Mouse (Mus musculus) thymus, adult 2 months (tissue): ENCODE data around the gene Bmper. TPM values are rescaled to one million over a fixed set of nuclear protein-coding genes. Genes with fewer than 3 reads are reported as not detected.

Source experiments
- DNase-seq: peaks from one replicate; pipeline ENCODE4 v3.0.0; 2021
- H3K27ac ChIP-seq: fragments of 200-500 bp; 2 replicates; pipeline ENCODE4 v1.5.1; 2012; ENCODE audit warnings: low read length, control low read depth; ENCODE audit not compliant: control insufficient read depth, insufficient read depth
- H3K27me3 ChIP-seq: fragments of 200-500 bp; 2 replicates; pipeline ENCODE4 v1.6.1; 2012; ENCODE audit warnings: mild to moderate bottlenecking, low read length, moderate library complexity, mixed read lengths; ENCODE audit not compliant: control insufficient read depth, insufficient read depth
- H3K36me3 ChIP-seq: fragments of 200-500 bp; 2 replicates; pipeline ENCODE4 v1.6.1; 2012; ENCODE audit warnings: mild to moderate bottlenecking, low read length, moderate library complexity; ENCODE audit not compliant: control insufficient read depth, insufficient read depth
- H3K4me1 ChIP-seq: fragments of 200-500 bp; replicated peaks from 2 replicates; pipeline ENCODE4 v1.6.1; 2012; ENCODE audit warnings: low read length; ENCODE audit not compliant: control insufficient read depth, insufficient read depth
- H3K4me3 ChIP-seq: fragments of 200-500 bp; 2 replicates; pipeline ENCODE4 v1.5.1; 2012; ENCODE audit warnings: mild to moderate bottlenecking, low read length, control low read depth, moderate library complexity; ENCODE audit not compliant: control insufficient read depth, insufficient read depth
- CTCF ChIP-seq: fragments of 200-500 bp; IDR thresholded peaks from 2 replicates; pipeline ENCODE4 v1.5.1; 2012; ENCODE audit warnings: mild to moderate bottlenecking, control low read depth, low read length, moderate library complexity, borderline replicate concordance; ENCODE audit not compliant: control insufficient read depth, poor library complexity, insufficient read depth; ENCODE audit errors: extremely low read depth
- POLR2A ChIP-seq: fragments of 200-500 bp; IDR thresholded peaks from 2 replicates; pipeline ENCODE4 v1.6.1; 2012; ENCODE audit warnings: mild to moderate bottlenecking, low read length, control low read depth, moderate library complexity; ENCODE audit not compliant: control insufficient read depth, poor library complexity, insufficient read depth; ENCODE audit errors: extremely low read depth
- WGBS: fragments of 180-500 bp; shearing (Covaris S2); methylation state at CpG from one replicate; pipeline ENCODE4 v1.1.7; 2018; 5-methylcytosine and 5-hydroxymethylcytosine counted together
- polyA plus RNA-seq: library from polyadenylated mRNA; depleted of rRNA; stranded (reverse); fragments of >200 nt; gene quantifications from 2 replicates; pipeline ENCODE4 v1.2.3, GENCODE M21; 2012

The Bmper gene
- polyA plus RNA-seq, 1 experiment: 0.40 TPM

DNA sequence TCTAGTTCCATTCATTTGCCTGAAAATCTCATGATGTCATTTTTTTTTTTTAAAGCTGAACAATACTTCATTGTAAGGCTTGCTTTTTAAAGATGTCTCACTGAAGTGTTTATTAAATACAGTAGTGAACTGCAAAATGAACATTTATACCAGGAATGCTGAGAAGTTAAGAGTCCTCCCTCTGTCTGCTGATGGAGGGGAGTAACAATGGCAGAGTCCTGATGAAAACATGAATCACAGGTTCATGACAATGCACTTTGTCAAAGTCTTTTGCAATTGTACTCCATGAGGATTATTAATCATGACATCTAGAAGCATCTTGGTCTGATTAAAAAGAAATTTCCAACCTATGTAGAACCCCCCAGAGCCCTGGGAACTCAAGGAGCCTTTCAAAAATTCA is 118.4 kb downstream of the Bmper start:
- no peaks in the 10 kb centered on the region for H3K27me3 ChIP-seq
- H3K36me3 ChIP-seq: no peaks in the 10 kb centered on the region
- H3K4me3 ChIP-seq: no peak overlapping the region
- H3K4me1 ChIP-seq: no peaks in the 10 kb centered on the region
- no peak overlapping the region for H3K27ac ChIP-seq
- TF ChIP-seq POLR2A: no peak
- TF ChIP-seq CTCF: no peak
- no peak for DNase-seq

DNA sequence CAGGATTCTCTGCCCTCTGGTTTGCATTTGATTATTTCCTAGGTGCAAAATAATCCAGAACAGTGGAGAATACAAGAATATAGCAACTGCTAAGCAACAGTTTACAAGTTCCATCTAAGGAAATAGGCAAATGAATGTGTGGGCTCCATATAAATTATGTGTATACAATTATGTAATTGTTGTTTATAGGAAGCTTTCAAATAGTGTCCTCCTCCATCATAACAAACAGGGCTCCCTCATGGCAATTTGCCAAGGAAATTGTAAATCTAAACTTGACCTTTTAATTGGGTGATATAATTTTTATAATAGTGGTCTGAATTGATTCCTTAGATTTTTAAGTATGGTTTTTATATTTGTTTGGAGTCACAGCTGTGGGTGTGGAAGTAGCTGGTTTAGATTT is 121.5 kb downstream of the Bmper start:
- Histone ChIP-seq H3K36me3 (no peaks in the 10 kb centered on the region), H3K4me3 (no peak overlapping the region), H3K4me1 (no peaks in the 10 kb centered on the region), H3K27me3 (no peaks in the 10 kb centered on the region), H3K27ac (no peak overlapping the region)
- TF ChIP-seq CTCF (no peak), POLR2A (no peak)
- no peak for DNase-seq

DNA sequence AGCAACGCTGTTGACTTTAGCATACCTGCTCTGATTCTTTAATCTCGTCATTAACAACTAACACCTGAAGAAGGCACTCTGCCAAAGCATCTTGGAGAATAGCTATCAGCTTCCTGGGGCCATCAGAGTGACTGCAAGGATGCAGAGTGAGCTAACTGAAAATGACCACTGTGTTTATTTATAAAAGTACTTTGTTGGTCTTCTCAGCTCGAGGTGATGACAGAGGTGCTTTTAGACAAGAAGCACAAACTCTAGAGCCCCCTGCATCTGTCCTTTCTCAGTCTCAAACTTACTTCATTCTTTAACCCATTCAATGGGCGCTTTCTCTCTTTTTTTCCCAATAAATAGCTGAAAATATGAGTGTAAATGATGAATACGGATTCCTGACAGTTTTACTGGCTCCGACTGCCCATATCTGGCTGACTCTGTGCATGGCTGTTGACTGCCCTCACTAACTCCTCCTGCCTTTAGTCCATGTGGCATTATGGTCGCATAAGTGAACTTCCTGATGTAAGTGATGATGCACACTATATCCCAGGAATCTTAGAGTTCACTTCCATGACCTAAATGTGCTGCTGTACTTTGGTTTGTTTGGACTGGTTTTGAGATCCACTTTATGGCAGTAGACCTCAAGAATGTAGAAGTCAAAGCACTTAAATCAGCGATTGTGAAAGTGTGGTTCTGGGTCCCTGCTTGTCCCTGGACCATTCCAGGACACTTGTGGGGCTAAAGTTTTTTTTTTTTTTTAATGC is 122.4 kb downstream of the Bmper start:
- Histone ChIP-seq H3K4me3 (no peak overlapping the region), H3K27me3 (no peaks in the 10 kb centered on the region), H3K27ac (no peak overlapping the region), H3K4me1 (no peaks in the 10 kb centered on the region), H3K36me3 (no peaks in the 10 kb centered on the region)
- DNase-seq: no peak
- no peak for TF ChIP-seq POLR2A
- no peak for TF ChIP-seq CTCF
- 85% methylated on average over 8 of the region's 8 CpGs for WGBS

DNA sequence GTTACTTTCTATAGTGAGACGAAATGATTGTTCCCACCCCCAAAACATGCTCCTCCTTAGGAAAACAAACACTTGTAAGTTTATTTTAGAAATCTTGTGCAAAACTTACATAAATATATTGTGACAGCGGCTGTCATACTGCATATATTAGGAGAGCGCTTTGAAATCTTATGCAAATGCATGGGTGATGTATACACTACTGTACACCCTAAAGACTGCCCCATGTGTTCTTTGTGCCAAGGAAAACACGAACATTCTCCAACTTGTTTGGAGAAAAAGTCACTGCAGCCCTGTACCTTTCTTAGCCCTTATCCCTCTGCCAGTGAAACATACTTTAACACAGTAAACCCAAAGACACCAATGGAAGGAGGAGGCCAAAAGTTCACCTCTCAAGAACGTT is 126.7 kb downstream of the Bmper start:
- WGBS: 91% methylated on average over 5 of the region's 5 CpGs
- no peaks in the 10 kb centered on the region for H3K27me3 ChIP-seq
- no peaks in the 10 kb centered on the region for H3K36me3 ChIP-seq
- no peaks in the 10 kb centered on the region for H3K4me1 ChIP-seq
- no peak for DNase-seq
- no peak overlapping the region for H3K4me3 ChIP-seq
- H3K27ac ChIP-seq: no peak overlapping the region
- TF ChIP-seq POLR2A (no peak), CTCF (no peak)

DNA sequence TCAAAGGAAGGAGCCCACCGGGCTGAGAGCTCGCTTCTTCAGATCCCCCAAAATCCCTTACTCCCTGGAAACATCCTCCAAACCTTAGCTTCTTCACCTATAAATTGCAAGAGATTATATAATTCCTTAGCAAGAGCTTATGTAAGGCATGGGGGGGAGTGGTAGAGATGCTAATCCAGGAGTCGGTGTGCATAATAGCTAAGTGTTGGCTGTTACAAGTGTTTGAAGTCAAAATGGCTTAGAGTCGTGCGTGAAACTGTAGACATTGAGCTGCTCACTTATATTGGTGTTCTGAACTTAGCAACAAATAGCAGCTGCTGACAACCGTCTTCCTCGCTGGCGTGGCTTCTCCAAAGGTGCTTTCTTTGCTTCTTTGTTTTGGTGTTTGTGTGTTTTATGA is 128.5 kb downstream of the Bmper start:
- no peak for DNase-seq
- 93% methylated on average over 8 of the region's 8 CpGs for WGBS
- Histone ChIP-seq H3K27ac (no peak overlapping the region), H3K27me3 (no peaks in the 10 kb centered on the region), H3K4me3 (no peak overlapping the region), H3K36me3 (no peaks in the 10 kb centered on the region), H3K4me1 (no peaks in the 10 kb centered on the region)
- TF ChIP-seq CTCF (no peak), POLR2A (no peak)

DNA sequence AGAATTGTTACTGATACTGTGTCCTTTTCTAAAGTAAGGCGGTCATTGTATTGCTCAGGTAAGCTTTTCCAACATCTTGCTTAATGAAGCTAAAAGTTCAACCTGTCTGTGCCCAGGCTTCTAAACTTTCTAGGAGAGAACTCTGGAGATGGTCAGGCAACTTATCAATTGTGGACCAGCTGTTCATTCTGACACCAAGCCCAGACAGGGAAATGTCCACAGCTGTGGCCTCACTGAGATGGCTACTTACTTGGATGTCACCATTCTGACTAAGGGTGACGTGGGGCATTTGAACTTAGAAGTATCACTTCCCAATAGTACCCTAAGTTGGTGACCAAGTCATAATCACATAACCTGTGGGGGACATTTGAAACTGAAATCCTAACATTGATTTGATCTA is 129.5 kb downstream of the Bmper start:
- Histone ChIP-seq H3K4me3 (no peak overlapping the region), H3K27ac (no peak overlapping the region), H3K4me1 (no peaks in the 10 kb centered on the region), H3K36me3 (no peaks in the 10 kb centered on the region), H3K27me3 (no peaks in the 10 kb centered on the region)
- TF ChIP-seq CTCF (no peak), POLR2A (no peak)
- DNase-seq: no peak
- WGBS: 95% methylated on average over 2 of the region's 2 CpGs
